Mouse (Mus musculus) stomach, embryonic 16.5 days (tissue): Measurements from ENCODE around the gene Nfia. TPM values are rescaled to one million over a fixed set of nuclear protein-coding genes. Genes with fewer than 3 reads are reported as not detected.

Experiments
- polyA plus RNA-seq: library from polyadenylated mRNA; unstranded; fragments of >200 nt; fragmentation: Nextera tagmentation; extraction: Ambion mirVana; gene quantifications from 2 replicates; pipeline ENCODE4 v1.2.1, GENCODE M21; 2015

Gene Nfia
- polyA plus RNA-seq, 1 experiment from 2014 or later, result 45.1 TPM

Other genes with a start within 250 kb of the Nfia start
- gene E130114P18Rik, start 5.3 kb downstream of the Nfia start, polyA plus RNA-seq, result 2.5 and 2.6 TPM in 2 replicates